Mouse (Mus musculus) embryonic fibroblast, embryonic 13.5 days (primary cell): Measurements from ENCODE around the gene Tor4a.

ENCODE experiments used
- CTCF ChIP-seq: IDR thresholded peaks from 2 replicates; pipeline ENCODE4 v1.5.1; 2011; ENCODE audit warnings: mild to moderate bottlenecking, control low read depth, low read length, moderate library complexity, borderline replicate concordance; ENCODE audit not compliant: insufficient read depth
- POLR2A ChIP-seq: IDR thresholded peaks from 2 replicates; pipeline ENCODE4 v1.6.1; 2011; ENCODE audit warnings: low read depth, mild to moderate bottlenecking, control low read depth, low read length, moderate library complexity

DNA sequence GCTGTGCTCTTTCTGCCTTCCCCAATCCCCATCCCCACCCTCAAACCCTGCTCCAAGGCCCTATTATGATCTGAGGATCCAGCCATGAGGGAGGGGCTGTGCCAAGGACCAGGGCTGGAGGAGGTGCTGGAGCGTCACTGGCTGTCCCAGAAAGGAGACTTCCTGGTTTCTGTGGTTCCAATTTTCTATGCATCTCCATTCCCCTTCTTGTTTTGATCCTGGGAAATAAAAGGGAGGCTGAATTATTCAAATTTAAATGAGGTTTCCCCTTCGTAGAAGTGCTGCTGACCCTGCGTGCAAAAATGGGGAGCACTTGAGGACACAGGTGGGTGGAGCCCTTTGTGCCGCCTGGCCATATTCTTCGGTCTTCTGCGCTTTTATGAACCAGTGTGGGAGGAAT, 14.0 kb downstream of the Tor4a start:
- TF ChIP-seq POLR2A = no peak
- TF ChIP-seq CTCF = no peak
